Mouse (Mus musculus): ENCODE data around the gene Mmp7. TPM values are rescaled to one million over a fixed set of nuclear protein-coding genes. Genes with fewer than 3 reads are reported as not detected.

Gene Mmp7
- total RNA-seq (2023; ENCODE audit: inconsistent age): not detected in 4 replicates

GRCm38 (mm10) chr9:7691790-7692189 is at the start of gene Mmp7:
Gene Mmp7 (plus strand): TSS chr9:7692090.

Other genes with a start within 250 kb of the Mmp7 start
- not detected in 4 replicates for gene Mmp3, start 246.3 kb upstream of the Mmp7 start, total RNA-seq (2023; ENCODE audit: inconsistent age)
- not detected in 4 replicates for gene Mmp10, start 189.7 kb upstream of the Mmp7 start, total RNA-seq (2023; ENCODE audit: inconsistent age)
- gene Mmp8, start 133.6 kb upstream of the Mmp7 start, total RNA-seq (2023; ENCODE audit: inconsistent age): 0.19 to 0.35 TPM (median 0.21 TPM) in 3 of 4 replicates, not detected in the other
- gene Mmp27, start 120.7 kb upstream of the Mmp7 start, total RNA-seq (2023; ENCODE audit: inconsistent age): not detected in 4 replicates
- gene Mmp20, start 63.9 kb upstream of the Mmp7 start, total RNA-seq (2023; ENCODE audit: inconsistent age): not detected in 4 replicates
- 257 to 287 TPM (median 275 TPM) in 4 replicates for gene Tmem123, start 72.0 kb downstream of the Mmp7 start, total RNA-seq (2023; ENCODE audit: inconsistent age)
- gene Birc2, start 145.0 kb downstream of the Mmp7 start, total RNA-seq (2023; ENCODE audit: inconsistent age): 125 to 145 TPM (median 131 TPM) in 4 replicates
- gene Birc3, start 181.1 kb downstream of the Mmp7 start, total RNA-seq (2023; ENCODE audit: inconsistent age): 575 to 764 TPM (median 732 TPM) in 4 replicates

All from B cell, adult (primary cell).